Mouse (Mus musculus) layer of hippocampus, postnatal 14 days (tissue): ENCODE data around the gene Fndc7. TPM values are rescaled to one million over a fixed set of nuclear protein-coding genes. Genes with fewer than 3 reads are reported as not detected.
A peak's percentile ranks its signal among the peaks of the same experiment; 100 is the strongest.
"Not testable (repeated sequence)": the region's sequence is repeated elsewhere in the genome, so short reads cannot be mapped to it uniquely, and the experiment has no call there.

Experiments
- DNase-seq, 2 experiments: peaks; one replicate each; pipeline ENCODE4 v3.0.0; 2021 to 2022; ENCODE audit warnings: low spot score in 2 of 2, mixed read lengths in 1 of 2
- total RNA-seq, 2 experiments: library from RNA; stranded (reverse); gene quantifications; 2 replicates each; pipeline ENCODE4 v1.2.3; 2021

The Fndc7 gene
- total RNA-seq, 2 experiments from 2014 or later, result 0.12 TPM; not detected in 1

DNA sequence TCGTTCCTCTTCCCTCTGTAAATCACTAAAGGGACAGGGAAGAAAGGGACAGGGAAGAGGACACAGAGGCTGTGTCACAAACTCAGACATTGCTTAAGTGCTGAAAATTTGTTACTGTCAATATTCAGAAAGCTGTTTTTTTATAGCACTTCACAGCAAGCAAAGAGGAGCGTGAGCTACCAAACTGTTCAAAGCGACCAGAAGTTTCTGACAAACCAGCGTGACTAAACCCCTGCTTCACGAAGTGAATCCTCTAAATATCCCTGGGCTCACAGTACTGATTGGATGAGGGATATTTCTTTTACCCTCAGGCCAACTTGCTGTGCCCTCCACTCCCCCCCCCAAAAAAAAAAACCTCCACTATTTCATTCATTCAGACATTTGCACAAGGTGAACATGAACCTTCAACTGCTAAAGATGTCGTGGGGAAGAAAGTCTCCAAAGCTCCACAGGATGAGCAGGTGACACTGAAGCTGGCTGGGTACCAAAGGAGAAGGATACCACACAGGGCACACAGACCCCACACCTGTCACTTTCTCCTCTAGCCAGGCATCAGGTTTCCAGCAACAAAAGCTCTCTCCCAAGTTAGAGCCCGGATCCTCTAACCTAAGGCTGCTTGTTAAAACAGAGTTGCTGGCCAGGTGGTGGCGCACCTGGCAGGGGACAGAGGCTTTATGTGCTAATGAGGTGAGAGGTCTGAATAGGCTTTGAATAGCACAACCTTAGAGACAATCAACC, 33.3 kb downstream of the Fndc7 start:
- DNase-seq, result no peak

DNA sequence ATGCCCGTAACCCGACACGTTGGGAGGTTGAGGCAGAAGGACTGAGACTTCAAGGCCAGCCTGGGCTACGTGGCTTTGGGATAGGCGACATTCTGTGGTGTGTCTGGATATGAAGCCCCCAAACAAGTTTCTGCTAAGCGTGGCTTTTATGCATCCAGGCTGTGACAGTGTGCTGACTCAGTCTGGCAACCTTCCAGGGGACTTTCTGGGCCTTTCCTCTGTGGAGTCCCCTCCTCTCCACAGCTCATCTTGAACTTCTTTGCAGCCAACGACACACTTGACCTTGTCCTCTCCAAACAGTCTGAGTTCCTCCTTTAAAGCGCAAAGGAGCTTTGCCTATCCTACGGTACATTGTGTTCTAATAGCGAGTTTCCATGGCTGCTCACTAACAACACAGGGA, 33.9 kb downstream of the Fndc7 start:
- peak; percentile 30 to 45 for DNase-seq

DNA sequence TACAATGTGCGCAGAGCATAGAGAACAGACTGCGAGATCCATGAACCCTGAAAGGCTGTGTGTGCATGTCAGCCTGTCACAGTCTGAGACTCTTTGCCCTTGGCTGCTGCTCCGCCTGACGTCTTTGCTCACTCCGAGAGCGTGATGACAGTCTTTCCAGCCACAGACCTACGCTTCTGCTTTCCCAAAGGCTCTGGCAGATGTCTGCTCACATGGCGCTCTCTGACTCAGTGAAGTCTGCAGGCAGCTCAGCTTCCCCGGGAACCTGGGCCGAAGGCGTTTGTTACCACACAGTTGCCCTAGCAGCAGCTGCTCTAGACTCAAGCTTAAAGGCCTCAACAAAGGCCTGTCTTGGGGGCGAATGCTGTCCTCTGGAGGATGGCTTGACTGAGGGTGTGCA, 34.4 kb downstream of the Fndc7 start:
- peak; percentile 70 to 88 for DNase-seq

DNA sequence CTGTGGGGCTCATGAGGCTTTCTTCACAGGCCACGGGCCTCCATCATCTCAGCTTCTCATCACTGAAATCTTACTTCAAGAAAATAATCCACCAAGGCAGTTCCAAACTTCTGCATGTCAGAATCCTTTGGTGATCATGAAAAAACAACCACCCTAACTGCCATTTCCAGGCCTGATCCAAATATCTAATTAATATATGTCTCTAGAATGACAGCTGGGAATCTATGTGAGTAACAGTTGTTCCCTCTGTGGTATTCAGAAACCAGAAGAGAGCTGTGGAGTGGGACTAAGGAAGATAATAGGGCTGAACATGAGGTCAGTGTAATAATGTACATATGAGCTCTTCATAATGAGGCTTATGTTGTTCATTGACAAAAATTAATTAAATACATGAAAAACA, 36.5 kb downstream of the Fndc7 start:
- DNase-seq, result no peak

DNA sequence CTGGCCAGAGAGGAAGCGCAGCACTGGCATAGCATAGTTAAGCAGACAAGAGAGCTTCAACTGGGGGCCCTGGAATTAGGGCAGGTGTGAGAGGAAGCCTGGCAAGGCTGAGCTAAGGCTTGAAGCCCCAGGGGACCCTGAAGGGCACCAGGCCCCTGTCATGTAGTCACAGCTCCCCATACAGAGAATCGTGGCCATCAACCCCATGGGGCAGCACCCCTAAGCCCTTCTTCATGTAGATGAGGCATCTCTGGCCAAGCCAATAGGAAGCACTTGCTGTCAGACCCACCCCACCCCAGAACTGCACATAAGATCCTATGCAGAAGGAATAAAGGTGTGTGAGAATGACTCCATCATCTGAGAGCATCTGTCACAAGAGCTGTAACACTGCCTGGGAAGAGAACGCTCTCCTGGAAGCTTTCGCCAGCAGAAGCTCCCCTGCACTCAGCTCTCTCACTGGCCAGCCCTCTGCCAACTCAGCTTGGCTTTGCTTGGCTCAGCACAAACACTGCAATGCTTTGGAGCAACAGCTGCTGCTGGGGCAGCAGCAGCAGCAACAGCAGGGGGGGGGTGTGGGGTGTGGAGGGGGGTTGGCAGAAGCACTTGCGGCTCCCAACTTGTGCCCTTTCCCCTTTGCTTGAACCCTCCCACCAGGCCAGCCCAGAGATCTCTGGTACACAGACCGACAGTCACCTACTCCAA, 37.7 kb downstream of the Fndc7 start:
- DNase-seq, result no peak

GRCm38 (mm10) chr3:108851554-108851953, 38.3 kb downstream of the Fndc7 start:
- DNase-seq, result no peak

GRCm38 (mm10) chr3:108851075-108851474, 38.7 kb downstream of the Fndc7 start:
- no peak for DNase-seq

- DNase-seq, result no peak
Measured at GRCm38 (mm10) chr3:108850506-108850905, 39.3 kb downstream of the Fndc7 start.

DNA sequence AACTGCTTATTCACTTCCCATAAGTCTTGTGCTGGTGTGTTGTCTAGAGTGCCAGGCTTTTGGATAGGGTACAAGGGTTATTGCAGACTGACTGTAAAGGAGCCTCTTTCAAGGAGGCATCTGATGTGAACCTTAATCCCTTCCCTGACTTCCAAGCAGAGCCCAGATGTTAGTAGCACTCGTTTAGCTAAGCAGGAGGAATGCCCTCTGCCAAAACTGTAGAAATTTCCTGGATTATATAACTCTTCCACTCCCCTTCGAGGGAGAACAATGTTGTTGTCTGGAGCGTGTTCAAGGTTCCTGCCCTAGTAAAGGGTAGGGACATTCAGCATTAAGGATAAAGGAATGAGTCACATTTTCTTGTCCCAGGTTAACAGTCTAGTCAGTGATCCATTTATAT, 43.2 kb downstream of the Fndc7 start:
- DNase-seq, result no peak

- no peak for DNase-seq
Measured at GRCm38 (mm10) chr3:108844521-108844920, 45.3 kb downstream of the Fndc7 start.

GRCm38 (mm10) chr3:108844026-108844425, 45.8 kb downstream of the Fndc7 start:
- no peak for DNase-seq

- DNase-seq, result no peak
Measured at GRCm38 (mm10) chr3:108840716-108841054, 49.1 kb downstream of the Fndc7 start.

DNA sequence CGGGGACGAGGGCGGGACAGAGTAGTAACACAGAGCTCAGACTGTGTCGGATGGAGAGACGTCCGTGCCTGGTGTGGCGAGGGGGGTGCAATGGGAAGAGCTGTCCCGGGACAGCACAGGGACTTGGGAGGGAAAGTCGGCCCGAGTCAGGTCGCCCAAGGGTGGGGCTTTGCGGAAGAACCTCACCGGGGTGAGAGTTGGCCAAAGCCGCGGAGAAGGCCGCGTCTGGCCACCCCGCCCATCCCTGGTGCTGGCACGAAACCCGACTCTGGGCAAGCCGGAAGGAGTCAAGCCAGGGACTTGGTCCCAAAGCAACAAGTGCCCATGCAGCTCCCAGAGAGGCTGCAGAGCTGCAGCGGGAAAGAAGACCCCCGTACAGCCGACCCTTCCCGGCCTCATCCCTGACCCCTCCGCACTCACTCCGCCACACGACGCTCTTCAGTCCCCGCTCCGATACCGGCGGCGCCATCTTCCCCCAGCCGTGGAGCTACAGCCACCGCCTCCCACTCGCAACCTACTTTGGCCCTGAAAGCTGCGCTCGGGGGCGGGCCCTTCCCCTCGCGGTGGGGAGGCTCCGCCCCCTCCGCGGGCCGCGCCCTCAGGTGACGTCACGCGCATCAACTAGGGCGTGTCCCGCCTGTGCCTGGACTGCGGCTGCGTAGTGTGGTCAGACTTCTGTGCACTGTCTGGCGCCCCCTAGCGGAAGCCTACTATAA, 49.6 kb downstream of the Fndc7 start, which contains the start of gene Stxbp3:
TSS of gene Stxbp3 (minus strand) at position 527 of the 716 bp plus-strand sequence.
- peak; percentile 97 to 98 for DNase-seq

DNA sequence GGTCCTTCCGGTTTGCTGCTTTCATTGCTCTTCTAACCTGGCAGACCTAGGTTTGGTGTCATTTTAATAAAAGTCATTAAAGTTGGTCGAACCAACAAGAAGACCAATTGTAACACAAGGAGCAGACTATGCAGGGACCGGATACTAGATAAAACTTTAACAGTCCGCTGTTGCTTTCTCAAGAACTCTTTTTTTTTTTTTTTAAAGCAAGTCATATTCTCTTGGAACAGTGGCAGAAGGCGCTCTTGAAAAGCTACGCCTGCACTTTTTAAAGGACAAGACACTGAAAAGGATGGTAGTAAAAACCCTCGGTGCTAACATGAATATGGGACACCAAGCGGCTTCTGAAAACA, 50.2 kb downstream of the Fndc7 start:
- peak in 1 of 2 experiments; percentile 24 for DNase-seq

DNA sequence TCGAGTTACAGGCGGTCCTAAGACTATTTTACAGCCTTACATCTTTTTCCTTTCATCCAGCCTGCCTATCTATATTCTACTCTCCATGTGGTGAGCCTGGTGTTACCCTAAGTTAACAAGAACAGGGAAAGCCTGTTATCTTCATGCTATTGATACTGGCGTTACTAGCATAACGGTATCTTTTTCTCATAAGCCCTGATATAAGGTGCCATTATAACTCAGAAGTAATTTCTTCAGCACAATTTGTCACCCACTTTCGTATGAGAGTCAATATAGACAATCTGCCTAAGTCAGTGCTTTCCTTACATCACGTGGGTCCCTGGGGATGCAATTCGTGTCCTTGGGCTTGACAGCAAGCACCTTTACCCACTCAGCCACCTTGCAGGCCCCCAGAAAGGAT, 50.8 kb downstream of the Fndc7 start:
- DNase-seq, result no peak

- DNase-seq, result no peak
Measured at GRCm38 (mm10) chr3:108836931-108837330, 52.9 kb downstream of the Fndc7 start.

DNA sequence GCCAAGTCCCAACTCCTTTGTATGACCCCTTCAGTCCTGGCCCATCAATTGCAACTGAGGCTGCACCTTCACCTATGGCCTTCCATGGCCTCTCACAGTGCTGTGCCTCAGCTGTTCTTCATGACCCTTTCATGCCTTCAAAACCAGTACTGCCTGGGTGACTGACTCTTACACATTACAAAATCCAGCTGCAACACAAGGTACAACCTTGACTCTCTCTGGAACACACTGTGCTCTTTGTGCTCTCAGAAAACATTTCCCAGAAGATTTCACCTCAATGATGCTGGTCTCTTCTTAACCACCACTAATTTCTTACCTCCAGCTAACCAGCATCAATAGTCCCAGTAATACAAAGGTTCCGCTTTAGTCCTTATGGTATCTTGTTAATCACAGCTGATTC, 56.1 kb downstream of the Fndc7 start:
- not testable (repeated sequence) for DNase-seq

DNA sequence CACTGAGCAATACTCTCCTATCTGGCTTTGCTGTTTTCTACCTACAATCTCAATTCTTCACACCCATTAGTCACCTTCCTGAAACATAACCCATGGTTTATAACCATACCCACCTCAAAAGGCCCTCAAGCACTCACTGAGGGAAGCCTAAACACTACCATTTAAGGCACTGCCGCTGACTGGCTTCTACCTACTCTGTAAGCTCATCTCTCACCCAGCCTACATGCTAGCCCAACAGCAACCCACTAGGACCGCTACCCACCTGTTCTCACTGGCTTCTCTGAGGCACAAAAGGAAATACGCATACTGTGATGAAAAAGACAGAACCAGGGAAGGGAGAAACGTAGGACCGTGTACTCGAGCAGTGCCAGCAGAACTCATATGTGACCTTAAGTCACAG, 58.1 kb downstream of the Fndc7 start:
- no peak for DNase-seq

- DNase-seq, result no peak
Measured at GRCm38 (mm10) chr3:108830493-108830892, 59.3 kb downstream of the Fndc7 start.

- DNase-seq, result no peak
Measured at GRCm38 (mm10) chr3:108815631-108816030, 74.2 kb downstream of the Fndc7 start.

DNA sequence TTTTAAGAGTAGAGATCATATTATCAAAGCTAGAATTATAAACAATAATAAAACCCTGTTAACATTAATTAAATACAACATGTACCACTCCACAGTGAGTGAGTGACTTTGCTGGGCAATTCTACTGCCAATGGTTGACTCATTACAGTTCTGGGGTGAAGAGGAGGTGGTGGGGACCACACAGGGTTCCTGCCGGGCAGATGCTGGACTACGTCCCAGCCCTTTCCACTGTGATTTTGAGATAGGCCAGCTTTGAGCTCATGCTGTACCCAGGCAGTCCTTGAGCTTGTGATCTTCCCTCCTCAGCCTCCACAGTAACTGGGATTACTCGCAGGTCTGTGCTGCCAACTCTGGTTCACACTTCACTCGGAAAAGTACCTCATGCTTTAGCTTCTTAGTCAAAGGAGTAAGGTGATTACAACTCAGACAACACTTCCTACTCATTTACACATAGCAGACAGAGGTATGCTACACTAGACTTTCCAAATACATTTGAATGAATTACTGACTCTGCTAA, 79.0 kb downstream of the Fndc7 start:
- DNase-seq, result no peak

- DNase-seq, result no peak
Measured at GRCm38 (mm10) chr3:108805622-108806021, 84.2 kb downstream of the Fndc7 start.
